Mouse (Mus musculus): ENCODE measurements around the gene Gm10330.
"Not testable (repeated sequence)": the region's sequence is repeated elsewhere in the genome, so short reads cannot be mapped to it uniquely, and the experiment has no call there.

The Gm10330 gene

GRCm38 (mm10) chr12:23780165-23780564 lies at the start of gene Gm10330:
Gene Gm10330, minus strand, starts transcription at chr12:23780265.
- not testable (repeated sequence) for DNase-seq (ENCODE audit: low spot score in 2 of 2)

- DNase-seq (ENCODE audit: low spot score in 2 of 2): not testable (repeated sequence)
Observed at GRCm38 (mm10) chr12:23800776-23801175, 20.7 kb upstream of the Gm10330 start.

- peak in 1 of 2 experiments; percentile 1 for DNase-seq (ENCODE audit: low spot score in 2 of 2)
Observed at GRCm38 (mm10) chr12:23800366-23800765, 20.3 kb upstream of the Gm10330 start.

All from spleen, postnatal 36 days (tissue).